Mouse (Mus musculus) MEL-GATA-1-ER (cell line): Measurements from ENCODE around the gene Vstm2l.

Experiments
- DNase-seq: peaks from one replicate; pipeline ENCODE4 v3.0.0-alpha.2; 2012; ENCODE audit warnings: low read depth; ENCODE audit errors: extremely low read depth

The Vstm2l gene

DNA sequence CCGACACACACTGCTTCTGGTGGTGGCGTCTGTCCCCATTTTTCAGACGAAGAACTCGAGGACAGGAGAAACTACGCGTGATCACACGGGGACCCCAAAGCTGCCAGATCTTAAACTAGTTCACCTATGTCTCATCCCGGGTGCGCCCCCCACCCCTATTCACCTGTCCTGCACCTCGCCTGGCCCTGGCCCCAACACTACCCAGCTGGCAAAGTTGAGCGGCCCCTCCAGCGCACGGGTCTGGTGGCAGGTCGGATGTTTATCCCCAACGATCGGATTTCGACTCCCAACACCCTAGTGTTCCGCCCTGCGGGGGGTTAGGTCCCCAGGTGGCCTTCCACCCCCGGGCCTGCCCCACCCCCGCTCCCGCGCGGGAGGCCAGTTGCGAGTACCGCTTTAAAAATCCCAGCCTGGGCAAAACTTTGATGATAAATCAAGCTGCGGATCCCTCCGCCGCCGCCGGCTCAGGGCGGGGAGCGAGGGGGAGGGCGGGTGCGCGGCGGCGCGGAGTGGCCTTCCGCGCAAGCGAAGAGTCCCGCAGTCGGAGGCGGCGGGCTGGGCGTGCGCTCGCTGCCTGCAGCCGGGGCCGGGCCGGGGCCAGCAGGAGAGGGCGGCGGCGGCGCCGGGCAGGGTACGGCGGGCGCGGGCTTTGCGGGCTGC lies at the start of gene Vstm2l:
TSS of gene Vstm2l (plus strand) at position 549 of the 660 bp plus-strand sequence.
- no peak for DNase-seq

GRCm38 (mm10) chr2:157867126-157867525 lies 47.3 kb upstream of the Vstm2l start:
- DNase-seq: no peak

- no peak for DNase-seq
Measured at GRCm38 (mm10) chr2:157870247-157870646, 44.2 kb upstream of the Vstm2l start.

DNA sequence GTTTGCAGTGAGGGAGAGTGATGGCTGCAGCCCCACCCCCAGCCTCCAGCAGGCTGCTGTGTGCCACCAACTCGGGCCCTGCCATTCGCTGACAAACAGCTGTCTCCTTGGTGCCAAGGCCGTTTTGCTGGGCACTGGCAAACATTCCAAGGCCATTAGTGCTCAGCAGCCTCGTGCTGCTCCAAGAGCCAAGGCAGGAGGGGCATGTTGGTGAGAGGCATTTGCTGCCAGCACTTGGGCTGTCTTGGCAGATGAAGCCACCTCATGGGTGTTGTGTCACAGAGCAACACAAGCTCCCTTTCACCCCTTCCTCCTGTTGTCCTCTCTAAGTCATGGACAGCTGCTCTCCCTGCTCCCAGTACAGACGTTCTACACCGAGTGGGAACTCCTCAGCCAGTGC lies 41.2 kb upstream of the Vstm2l start:
- no peak for DNase-seq

- DNase-seq: no peak
Measured at GRCm38 (mm10) chr2:157873691-157874090, 40.8 kb upstream of the Vstm2l start.

- DNase-seq: no peak
Measured at GRCm38 (mm10) chr2:157875111-157875510, 39.3 kb upstream of the Vstm2l start.

GRCm38 (mm10) chr2:157877394-157877793 lies 37.1 kb upstream of the Vstm2l start:
- no peak for DNase-seq

DNA sequence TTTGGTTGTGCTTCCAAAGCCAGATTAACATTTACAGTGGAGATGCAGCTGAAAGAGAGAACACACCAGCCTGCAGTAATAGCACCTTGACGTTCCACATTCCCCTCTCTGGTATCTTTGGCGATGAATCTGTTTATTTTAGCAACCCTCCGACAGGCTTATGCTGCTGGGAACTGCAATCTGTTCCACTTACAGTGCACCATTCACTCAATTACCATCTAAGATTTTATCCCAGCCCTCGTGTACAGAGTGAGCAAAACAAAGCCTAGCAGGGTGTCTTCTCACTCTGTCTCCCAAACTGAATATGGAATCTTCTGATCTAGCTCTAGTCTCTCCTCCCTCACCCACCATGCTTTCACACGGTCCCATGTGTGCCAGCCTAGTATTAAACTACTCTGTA lies 36.5 kb upstream of the Vstm2l start:
- DNase-seq: no peak

DNA sequence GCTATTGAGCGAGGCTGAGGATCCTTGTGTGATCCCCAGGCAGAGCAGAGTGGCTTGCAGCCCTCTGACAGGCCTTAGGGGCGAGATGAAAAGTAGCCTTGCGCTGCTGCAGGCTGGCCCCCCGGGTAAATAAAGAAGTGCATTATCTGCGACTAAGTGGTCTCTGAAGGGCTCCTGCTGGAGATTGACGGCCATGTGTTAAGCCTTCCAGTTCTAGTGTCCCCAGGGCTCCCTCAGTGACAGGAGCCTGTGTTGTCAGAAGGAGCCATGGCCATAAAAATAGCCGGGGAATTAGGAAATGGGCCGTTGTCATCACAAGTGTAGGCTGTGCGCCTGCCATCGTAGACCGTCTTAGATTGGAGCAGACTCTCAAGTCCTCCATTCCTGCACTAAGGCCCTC lies 32.5 kb upstream of the Vstm2l start:
- DNase-seq: no peak

- DNase-seq: no peak
Measured at GRCm38 (mm10) chr2:157887275-157888025, 27.0 kb upstream of the Vstm2l start.

- no peak for DNase-seq
Measured at GRCm38 (mm10) chr2:157891166-157891565, 23.3 kb upstream of the Vstm2l start.

GRCm38 (mm10) chr2:157897131-157897530 lies 17.3 kb upstream of the Vstm2l start:
- no peak for DNase-seq

GRCm38 (mm10) chr2:157913204-157913636 lies 1.2 kb upstream of the Vstm2l start:
- peak; percentile 47 for DNase-seq

DNA sequence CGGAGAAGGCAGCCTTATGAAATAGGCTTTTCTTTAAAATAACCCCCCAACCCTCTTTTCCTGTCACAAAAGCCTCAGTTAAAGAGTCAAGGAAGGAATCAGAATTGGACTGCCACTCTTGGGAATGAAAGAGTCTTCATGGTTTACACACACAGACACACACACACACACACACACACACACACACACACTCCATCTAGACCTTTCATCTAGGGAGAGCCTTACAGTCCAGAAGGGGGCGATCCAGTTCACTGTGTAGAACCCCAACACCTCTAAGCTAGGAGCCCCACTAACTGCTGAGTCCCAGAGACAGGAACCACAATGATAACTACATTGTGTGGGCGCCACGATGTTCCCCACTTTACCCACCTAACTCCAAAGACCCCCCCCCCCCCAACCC lies 748 bp upstream of the Vstm2l start:
- DNase-seq: no peak

DNA sequence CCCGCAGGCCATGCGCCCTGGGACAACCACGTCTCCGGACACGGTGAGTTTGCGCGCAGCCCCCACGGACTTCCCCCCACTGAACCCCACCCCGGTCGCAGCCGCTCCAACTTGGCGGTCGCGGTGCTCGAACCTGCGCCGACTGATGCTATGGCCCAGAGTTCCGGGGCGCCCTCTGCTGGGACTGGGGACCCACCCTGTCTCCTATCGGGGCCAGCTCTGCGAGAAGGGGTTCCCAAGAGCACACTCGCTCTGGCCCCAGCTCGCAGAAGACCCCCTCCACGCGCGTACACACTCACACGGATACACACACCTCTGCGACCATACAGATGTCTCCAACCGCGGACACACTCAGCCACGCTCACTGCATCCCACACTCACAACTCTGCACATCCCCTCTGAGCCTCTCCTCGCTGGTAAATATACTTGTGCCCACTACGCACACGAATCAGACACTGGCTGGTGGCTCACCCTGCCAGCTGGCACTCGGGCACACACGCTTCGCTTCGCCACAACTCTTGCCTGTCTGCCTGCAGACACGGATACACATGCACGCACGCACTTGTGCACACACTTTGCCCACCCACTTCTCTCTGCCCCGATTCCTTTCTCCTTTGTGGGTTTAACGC lies 550 bp downstream of the Vstm2l start:
- no peak for DNase-seq

GRCm38 (mm10) chr2:157918529-157918928 lies 4.1 kb downstream of the Vstm2l start:
- no peak for DNase-seq

GRCm38 (mm10) chr2:157921551-157921950 lies 7.1 kb downstream of the Vstm2l start:
- no peak for DNase-seq

DNA sequence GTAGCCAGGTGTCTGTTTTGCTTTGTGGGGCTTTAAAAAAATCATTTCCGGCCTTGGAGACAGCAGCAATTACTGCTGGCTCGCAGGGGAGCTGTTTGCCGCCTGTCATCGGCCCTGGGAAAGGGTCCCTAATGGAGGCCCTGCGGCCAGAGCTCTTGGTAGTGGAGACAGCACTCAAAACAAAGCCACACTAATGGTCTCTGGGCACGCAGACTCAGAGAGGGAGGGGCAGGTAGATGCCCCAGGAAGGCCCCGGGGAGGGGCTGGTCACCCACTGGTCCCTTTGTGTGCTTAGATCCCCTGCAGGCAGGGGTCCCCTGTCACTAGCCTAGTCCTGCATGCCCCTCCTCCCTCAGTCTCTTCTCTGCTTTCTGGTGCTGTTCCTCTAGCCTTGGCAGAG lies 9.0 kb downstream of the Vstm2l start:
- no peak for DNase-seq

- DNase-seq: no peak
Measured at GRCm38 (mm10) chr2:157924504-157924903, 10.1 kb downstream of the Vstm2l start.

DNA sequence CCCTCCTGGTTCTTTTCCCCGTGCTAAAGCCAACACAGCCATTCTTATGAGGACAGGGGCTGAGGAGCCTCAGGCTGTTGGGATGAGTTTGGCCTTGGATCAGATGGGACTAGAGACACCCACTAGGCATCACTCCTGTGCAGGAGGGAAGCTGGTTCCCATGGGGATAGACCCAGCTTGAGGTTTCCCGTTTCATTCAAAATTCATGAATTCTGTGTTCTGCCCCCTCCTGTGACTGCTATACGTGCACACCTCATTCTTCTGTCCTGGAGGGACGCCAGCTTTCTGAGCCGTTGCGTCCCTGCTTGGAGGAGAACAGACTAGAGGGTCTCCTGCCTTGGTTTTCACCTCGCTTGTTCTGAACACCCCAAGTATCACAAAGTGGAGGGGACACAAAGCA lies 12.0 kb downstream of the Vstm2l start:
- DNase-seq: no peak

- DNase-seq: no peak
Measured at GRCm38 (mm10) chr2:157926927-157927326, 12.5 kb downstream of the Vstm2l start.

- DNase-seq: no peak
Measured at GRCm38 (mm10) chr2:157927397-157927796, 12.9 kb downstream of the Vstm2l start.
